Mouse (Mus musculus) MN1 (cell line): ENCODE measurements around the gene Zfp518b.
A peak's percentile ranks its signal among the peaks of the same experiment; 100 is the strongest.

ENCODE experiments used
- DNase-seq: peaks from one replicate; pipeline ENCODE4 v3.0.0-alpha.2; 2016; ENCODE audit warnings: low spot score

The Zfp518b gene

GRCm38 (mm10) chr5:38632463-38633449 is 51.9 kb downstream of the Zfp518b start:
- peak; percentile 63 for DNase-seq

- DNase-seq = no peak
Measured at GRCm38 (mm10) chr5:38628023-38628422, 56.6 kb downstream of the Zfp518b start.

- no peak for DNase-seq
Measured at GRCm38 (mm10) chr5:38626883-38627282, 57.7 kb downstream of the Zfp518b start.

GRCm38 (mm10) chr5:38620783-38621182 is 63.8 kb downstream of the Zfp518b start:
- DNase-seq = peak; percentile 61

GRCm38 (mm10) chr5:38618908-38619307 is 65.7 kb downstream of the Zfp518b start:
- no peak for DNase-seq
